Mouse (Mus musculus) embryonic facial prominence, embryonic 11.5 days (tissue): Measurements from ENCODE around the gene Ggta1. TPM values are rescaled to one million over a fixed set of nuclear protein-coding genes. Genes with fewer than 3 reads are reported as not detected.

Experiments used
- ATAC-seq: fragments of 200-750 bp; cut with Nextera tagmentation; replicated peaks from 2 replicates; pipeline ENCODE4 v1.8.0; 2017; ENCODE audit warnings: low read depth; ENCODE audit not compliant: insufficient number of reproducible peaks, low FRiP score, low TSS enrichment
- DNase-seq: peaks from one replicate; pipeline ENCODE4 v3.0.0-alpha.2; 2015; ENCODE audit warnings: low spot score
- H3K27ac ChIP-seq: fragments of 300-500 bp; sonication (generic); replicated peaks from 2 replicates; pipeline ENCODE4 v1.5.1; 2014; ENCODE audit warnings: mild to moderate bottlenecking, low read depth, low read length, control low read depth
- H3K27me3 ChIP-seq: fragments of 300-500 bp; sonication (generic); 2 replicates; pipeline ENCODE4 v1.6.1; 2014; ENCODE audit warnings: mild to moderate bottlenecking, low read length, moderate library complexity, mixed read lengths; ENCODE audit not compliant: control insufficient read depth, insufficient read depth
- H3K36me3 ChIP-seq: fragments of 300-500 bp; sonication (generic); replicated peaks from 2 replicates; pipeline ENCODE4 v1.6.1; 2014; ENCODE audit warnings: low read depth, mild to moderate bottlenecking, low read length, moderate library complexity, mixed read lengths; ENCODE audit not compliant: control insufficient read depth, insufficient read depth
- H3K4me1 ChIP-seq: fragments of 300-500 bp; sonication (generic); 2 replicates; pipeline ENCODE4 v1.6.1; 2014; ENCODE audit warnings: low read length, mixed read lengths; ENCODE audit not compliant: control insufficient read depth, insufficient read depth
- H3K4me2 ChIP-seq: fragments of 300-500 bp; sonication (generic); 2 replicates; pipeline ENCODE4 v1.6.1; 2014; ENCODE audit warnings: low read depth, mild to moderate bottlenecking, control low read depth, low read length, moderate library complexity
- H3K4me3 ChIP-seq: fragments of 300-500 bp; sonication (generic); 2 replicates; pipeline ENCODE4 v1.5.1; 2014; ENCODE audit warnings: low read depth, low read length, control low read depth
- H3K9ac ChIP-seq: fragments of 300-500 bp; sonication (generic); replicated peaks from 2 replicates; pipeline ENCODE4 v1.6.1; 2014; ENCODE audit warnings: mild to moderate bottlenecking, control low read depth, low read length
- H3K9me3 ChIP-seq: fragments of 300-500 bp; sonication (generic); replicated peaks from 2 replicates; pipeline ENCODE4 v1.6.1; 2016; ENCODE audit warnings: mild to moderate bottlenecking, low read length, inconsistent platforms, mixed read lengths; ENCODE audit not compliant: control insufficient read depth
- WGBS: fragments of 180-500 bp; shearing (Covaris S2); extraction: QIAGEN DNeasy Blood & Tissue Kit; methylation state at CpG from one replicate; pipeline ENCODE4 v1.1.7; 2014; 5-methylcytosine and 5-hydroxymethylcytosine counted together
- polyA plus RNA-seq: library from polyadenylated mRNA; unstranded; fragments of >200 nt; fragmentation: Nextera tagmentation; extraction: Ambion mirVana; gene quantifications from 2 replicates; pipeline ENCODE4 v1.2.1, GENCODE M21; 2014

Gene Ggta1
- polyA plus RNA-seq, 1 experiment from 2014 or later = 7.9 TPM

DNA sequence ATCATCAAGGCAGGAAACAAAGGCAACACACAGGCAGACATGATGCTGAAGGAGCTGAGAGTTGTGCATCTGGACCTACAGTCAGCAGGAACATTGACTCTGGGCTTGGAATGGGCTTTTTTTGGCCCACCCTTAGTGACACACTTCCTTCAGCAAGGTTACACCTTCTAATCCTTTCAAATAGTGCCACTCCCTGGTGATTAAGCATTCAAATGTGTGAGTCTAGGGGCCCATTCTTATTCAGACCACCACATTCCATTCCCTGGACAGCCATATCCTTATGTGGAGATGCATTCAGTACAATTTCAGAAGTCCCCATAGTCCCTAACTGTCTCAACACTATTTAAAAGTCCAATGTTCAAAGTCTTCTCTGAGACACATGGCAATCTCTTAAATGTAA is 92.3 kb downstream of the Ggta1 start:
- Histone ChIP-seq H3K9me3 (no peaks in the 10 kb centered on the region), H3K27me3 (no peaks in the 10 kb centered on the region), H3K4me3 (no peak overlapping the region), H3K4me1 (no peaks in the 10 kb centered on the region), H3K36me3 (no peaks in the 10 kb centered on the region), H3K27ac (no peak overlapping the region), H3K4me2 (no peak overlapping the region), H3K9ac (no peak overlapping the region)
- ATAC-seq (no peak), DNase-seq (no peak)

DNA sequence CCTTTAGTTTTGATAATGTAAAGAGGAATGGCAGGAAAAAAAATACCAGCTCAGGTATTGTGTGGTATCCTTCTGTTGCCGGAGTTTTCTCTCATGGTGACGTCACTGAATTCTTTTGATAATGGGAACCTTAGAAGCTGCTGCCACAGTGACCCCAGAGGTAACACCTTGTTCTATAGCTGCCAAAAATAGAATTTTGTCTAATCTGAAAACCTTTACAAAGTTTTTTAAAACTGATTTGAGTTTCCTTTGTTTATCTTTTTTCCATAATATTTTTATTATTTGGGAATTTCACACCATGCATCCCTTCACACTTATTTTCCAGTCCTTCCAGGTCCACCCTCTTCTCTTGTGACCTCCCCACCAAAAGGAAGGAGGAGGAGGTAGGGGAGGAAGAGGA is 95.4 kb downstream of the Ggta1 start, which contains the start of gene 4930568D16Rik:
Gene 4930568D16Rik (minus strand): TSS at position 101 of the 400 bp plus-strand sequence.
- H3K9me3 ChIP-seq = no peaks in the 10 kb centered on the region
- no peak within 1 kb of the TSS for H3K4me2 ChIP-seq
- no peaks in the 10 kb centered on the region for H3K4me1 ChIP-seq
- H3K27me3 ChIP-seq = no peaks in the 10 kb centered on the region
- H3K27ac ChIP-seq = no peak within 1 kb of the TSS
- no peak within 1 kb of the TSS for H3K9ac ChIP-seq
- DNase-seq = no peak
- no peaks in the 10 kb centered on the region for H3K36me3 ChIP-seq
- 79% methylated on average over 2 of the region's 2 CpGs for WGBS
- H3K4me3 ChIP-seq = no peak within 1 kb of the TSS
- no peak for ATAC-seq

Other genes with a start within 250 kb of the Ggta1 start
- 50.1 and 51.7 TPM in 2 replicates for gene Gsn, start 206.9 kb downstream of the Ggta1 start, polyA plus RNA-seq
- 22.7 and 23.1 TPM in 2 replicates for gene Stom, start 126.3 kb downstream of the Ggta1 start, polyA plus RNA-seq
- not detected in 2 replicates for gene 4930568D16Rik, start 95.5 kb downstream of the Ggta1 start, polyA plus RNA-seq
- gene 4930402F06Rik, start 66.1 kb downstream of the Ggta1 start, polyA plus RNA-seq = not detected in 2 replicates
- gene Dab2ip, start 95.0 kb upstream of the Ggta1 start, polyA plus RNA-seq = 47.8 and 49.5 TPM in 2 replicates